Mouse (Mus musculus): Measurements from ENCODE around the gene Ctsh.
"Not testable (repeated sequence)": the region's sequence is repeated elsewhere in the genome, so short reads cannot be mapped to it uniquely, and the experiment has no call there.

Ctsh gene

GRCm38 (mm10) chr9:90053852-90054251 lies at the start of gene Ctsh:
Gene Ctsh (plus strand): TSS chr9:90054152.
- no peak for DNase-seq (ENCODE audit: low spot score)

GRCm38 (mm10) chr9:90006432-90006831 lies 47.5 kb upstream of the Ctsh start:
- DNase-seq (ENCODE audit: low spot score) = no peak

GRCm38 (mm10) chr9:90007094-90007493 lies 46.9 kb upstream of the Ctsh start:
- no peak for DNase-seq (ENCODE audit: low spot score)

GRCm38 (mm10) chr9:90008138-90008537 lies 45.8 kb upstream of the Ctsh start:
- DNase-seq (ENCODE audit: low spot score) = no peak

GRCm38 (mm10) chr9:90011849-90012248 lies 42.1 kb upstream of the Ctsh start:
- DNase-seq (ENCODE audit: low spot score) = no peak

GRCm38 (mm10) chr9:90014649-90015048 lies 39.3 kb upstream of the Ctsh start:
- DNase-seq (ENCODE audit: low spot score) = no peak

- no peak for DNase-seq (ENCODE audit: low spot score)
Measured at GRCm38 (mm10) chr9:90016204-90016603, 37.7 kb upstream of the Ctsh start.

GRCm38 (mm10) chr9:90020866-90021265 lies 33.1 kb upstream of the Ctsh start:
- no peak for DNase-seq (ENCODE audit: low spot score)

GRCm38 (mm10) chr9:90021442-90021841 lies 32.5 kb upstream of the Ctsh start:
- DNase-seq (ENCODE audit: low spot score) = no peak

GRCm38 (mm10) chr9:90027709-90028108 lies 26.2 kb upstream of the Ctsh start:
- DNase-seq (ENCODE audit: low spot score) = no peak

- no peak for DNase-seq (ENCODE audit: low spot score)
Measured at GRCm38 (mm10) chr9:90033922-90034321, 20.0 kb upstream of the Ctsh start.

GRCm38 (mm10) chr9:90035168-90035567 lies 18.8 kb upstream of the Ctsh start:
- DNase-seq (ENCODE audit: low spot score) = no peak

- no peak for DNase-seq (ENCODE audit: low spot score)
Measured at GRCm38 (mm10) chr9:90035794-90036193, 18.2 kb upstream of the Ctsh start.

GRCm38 (mm10) chr9:90036313-90036712 lies 17.6 kb upstream of the Ctsh start:
- no peak for DNase-seq (ENCODE audit: low spot score)

GRCm38 (mm10) chr9:90038535-90038934 lies 15.4 kb upstream of the Ctsh start:
- DNase-seq (ENCODE audit: low spot score) = no peak

- no peak for DNase-seq (ENCODE audit: low spot score)
Measured at GRCm38 (mm10) chr9:90040916-90041315, 13.0 kb upstream of the Ctsh start.

- no peak for DNase-seq (ENCODE audit: low spot score)
Measured at GRCm38 (mm10) chr9:90041556-90041955, 12.4 kb upstream of the Ctsh start.

- not testable (repeated sequence) for DNase-seq (ENCODE audit: low spot score)
Measured at GRCm38 (mm10) chr9:90042906-90043305, 11.0 kb upstream of the Ctsh start.

GRCm38 (mm10) chr9:90045191-90045590 lies 8.8 kb upstream of the Ctsh start:
- no peak for DNase-seq (ENCODE audit: low spot score)

- DNase-seq (ENCODE audit: low spot score) = no peak
Measured at GRCm38 (mm10) chr9:90047937-90048627, 5.9 kb upstream of the Ctsh start.

- DNase-seq (ENCODE audit: low spot score) = peak; percentile 79
Measured at GRCm38 (mm10) chr9:90054371-90055145, 606 bp downstream of the Ctsh start.

- DNase-seq (ENCODE audit: low spot score) = no peak
Measured at GRCm38 (mm10) chr9:90055409-90055808, 1.5 kb downstream of the Ctsh start.

- DNase-seq (ENCODE audit: low spot score) = no peak
Measured at GRCm38 (mm10) chr9:90055911-90056310, 2.0 kb downstream of the Ctsh start.

- no peak for DNase-seq (ENCODE audit: low spot score)
Measured at GRCm38 (mm10) chr9:90056716-90057115, 2.8 kb downstream of the Ctsh start.
